Mouse (Mus musculus): ENCODE data around the gene Ptger4. TPM values are rescaled to one million over a fixed set of nuclear protein-coding genes. Genes with fewer than 3 reads are reported as not detected.

Ptger4 gene
- polyA plus RNA-seq, 1 experiment: 10.7 TPM

DNA sequence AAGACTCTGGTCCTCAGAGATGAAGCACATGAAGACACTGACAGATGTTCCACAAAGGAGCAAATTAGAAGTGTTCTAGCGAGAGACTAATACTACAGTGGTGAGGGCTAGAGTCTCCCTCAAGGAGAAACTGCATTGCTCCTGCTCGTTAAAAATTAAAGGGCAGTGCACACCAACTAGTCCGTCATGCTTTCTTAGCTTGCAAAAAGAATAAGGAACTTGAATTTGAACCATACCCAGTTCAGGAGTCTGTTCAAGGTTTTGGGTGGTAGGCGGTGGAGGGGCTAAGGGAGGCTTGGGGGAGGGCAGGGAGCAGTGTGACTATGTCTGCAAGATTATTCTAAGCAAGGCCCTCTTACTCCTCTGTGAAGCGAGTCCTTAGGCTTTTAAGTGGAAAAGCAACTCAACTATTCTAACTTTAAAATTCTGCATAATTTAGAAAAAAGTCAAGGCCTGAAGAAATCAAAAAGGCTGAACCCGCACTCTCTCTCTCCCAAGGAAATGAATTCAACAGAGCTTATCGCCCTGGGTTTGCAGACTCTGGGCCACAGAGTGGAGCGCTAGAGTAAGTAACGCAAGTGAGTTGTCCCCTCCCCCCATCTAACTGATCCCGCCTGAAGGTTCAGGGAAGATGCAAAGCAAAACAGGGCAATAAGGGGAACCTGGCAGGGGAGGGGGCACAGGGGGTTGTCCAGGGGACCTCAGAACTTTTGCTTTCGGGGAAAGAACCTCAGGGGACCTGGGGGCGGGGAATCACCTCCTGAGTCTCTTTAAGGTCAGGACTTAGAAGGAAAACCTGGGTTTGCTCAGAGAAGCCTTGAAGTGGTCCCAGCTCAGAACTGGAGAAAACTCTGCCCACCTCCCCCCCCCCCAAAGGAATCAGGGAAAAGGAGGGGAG is 2.4 kb downstream of the Ptger4 start:
- Histone ChIP-seq H3K4me3 (ENCODE audit: insufficient read depth, poor library complexity, severe bottlenecking) (peak overlapping the region; percentile 60), H3K79me2 (ENCODE audit: control insufficient read depth, insufficient read depth) (peaks cover 56% of the 10 kb centered on the region), H3ac (ENCODE audit: control insufficient read depth, insufficient read length, low read depth) (peak overlapping the region; percentile 73), H3K36me3 (ENCODE audit: control insufficient read depth, insufficient read depth) (no peaks in the 10 kb centered on the region), H3K79me3 (ENCODE audit: low read depth) (peaks cover 20% of the 10 kb centered on the region), H3K27me3 (ENCODE audit: control insufficient read depth, insufficient read depth, insufficient read length) (no peaks in the 10 kb centered on the region)
- TF ChIP-seq CEBPB (IDR thresholded peaks at IDR 0.05; ENCODE audit: low read depth) (no peak), MYOD1 (IDR thresholded peaks at IDR 0.05; ENCODE audit: control insufficient read depth, insufficient read length, low read depth) (no peak), MYOG (IDR thresholded peaks at IDR 0.05; ENCODE audit: control insufficient read depth, extremely low read depth, insufficient read length) (no peak), MAX (IDR thresholded peaks at IDR 0.05) (no peak), CTCF (IDR thresholded peaks at IDR 0.05; ENCODE audit: control insufficient read depth, insufficient read depth, insufficient read length) (no peak), FOSL1 (IDR thresholded peaks at IDR 0.05; ENCODE audit: insufficient read depth, low read length, poor library complexity, severe bottlenecking) (no peak), USF1 (IDR thresholded peaks at IDR 0.05; ENCODE audit: low read depth) (no peak)

DNA sequence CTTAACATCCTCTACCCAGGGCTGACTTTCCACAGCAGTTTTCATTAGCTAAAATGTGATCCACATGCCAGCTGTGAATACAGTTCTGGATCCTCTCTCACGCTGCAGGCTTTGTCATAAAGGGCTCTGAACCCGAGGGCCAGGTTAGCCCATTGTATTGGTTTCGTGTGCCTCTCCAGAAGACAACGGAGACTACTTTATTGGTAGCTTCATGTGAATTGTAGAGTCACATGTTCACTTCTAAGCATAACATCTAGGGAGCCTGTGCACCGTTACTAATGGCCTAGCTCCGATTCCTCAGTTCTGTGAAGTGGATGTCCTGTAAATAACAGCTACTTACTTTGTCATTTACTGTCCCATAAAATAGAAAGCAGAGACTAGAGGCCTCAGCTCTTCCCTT is 3.6 kb downstream of the Ptger4 start:
- H3K4me3 ChIP-seq (ENCODE audit: insufficient read depth, poor library complexity, severe bottlenecking): peak overlapping the region; percentile 60
- peaks cover 56% of the 10 kb centered on the region for H3K79me2 ChIP-seq (ENCODE audit: control insufficient read depth, insufficient read depth)
- TF ChIP-seq MYOG (IDR thresholded peaks at IDR 0.05; ENCODE audit: control insufficient read depth, extremely low read depth, insufficient read length): no peak
- TF ChIP-seq CTCF (IDR thresholded peaks at IDR 0.05; ENCODE audit: control insufficient read depth, insufficient read depth, insufficient read length): no peak
- no peak for TF ChIP-seq CEBPB (IDR thresholded peaks at IDR 0.05; ENCODE audit: low read depth)
- TF ChIP-seq USF1 (IDR thresholded peaks at IDR 0.05; ENCODE audit: low read depth): no peak
- TF ChIP-seq MYOD1 (IDR thresholded peaks at IDR 0.05; ENCODE audit: control insufficient read depth, insufficient read length, low read depth): no peak
- no peak for TF ChIP-seq MAX (IDR thresholded peaks at IDR 0.05)
- no peak for TF ChIP-seq FOSL1 (IDR thresholded peaks at IDR 0.05; ENCODE audit: insufficient read depth, low read length, poor library complexity, severe bottlenecking)
- H3K27me3 ChIP-seq (ENCODE audit: control insufficient read depth, insufficient read depth, insufficient read length): no peaks in the 10 kb centered on the region
- H3K79me3 ChIP-seq (ENCODE audit: low read depth): peaks cover 20% of the 10 kb centered on the region
- H3ac ChIP-seq (ENCODE audit: control insufficient read depth, insufficient read length, low read depth): peak overlapping the region; percentile 39
- peaks cover 4% of the 10 kb centered on the region for H3K36me3 ChIP-seq (ENCODE audit: control insufficient read depth, insufficient read depth)

DNA sequence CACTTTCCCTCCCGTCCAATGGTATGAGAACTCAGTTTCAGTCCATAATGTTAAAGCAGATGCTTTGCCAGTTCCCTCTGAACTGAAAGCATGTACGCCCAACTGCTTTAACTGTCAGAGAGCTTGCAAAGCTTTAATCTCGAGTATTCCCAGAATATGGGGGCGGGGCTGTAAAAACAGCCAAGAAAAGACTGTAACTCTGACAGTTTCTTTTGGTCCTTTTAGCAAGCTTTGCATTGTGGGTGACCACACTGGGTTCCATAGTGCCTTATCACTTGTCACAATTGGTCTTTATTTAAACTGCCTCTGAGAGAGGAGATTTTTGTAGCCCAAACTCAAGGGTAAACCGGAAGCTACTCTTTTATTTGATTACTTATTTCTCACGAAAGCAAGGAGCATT is 4.1 kb downstream of the Ptger4 start:
- H3ac ChIP-seq (ENCODE audit: control insufficient read depth, insufficient read length, low read depth): no peak overlapping the region
- no peaks in the 10 kb centered on the region for H3K27me3 ChIP-seq (ENCODE audit: control insufficient read depth, insufficient read depth, insufficient read length)
- TF ChIP-seq MAX (IDR thresholded peaks at IDR 0.05) (no peak), CEBPB (IDR thresholded peaks at IDR 0.05; ENCODE audit: low read depth) (no peak), FOSL1 (IDR thresholded peaks at IDR 0.05; ENCODE audit: insufficient read depth, low read length, poor library complexity, severe bottlenecking) (no peak), USF1 (IDR thresholded peaks at IDR 0.05; ENCODE audit: low read depth) (no peak), MYOD1 (IDR thresholded peaks at IDR 0.05; ENCODE audit: control insufficient read depth, insufficient read length, low read depth) (no peak), CTCF (IDR thresholded peaks at IDR 0.05; ENCODE audit: control insufficient read depth, insufficient read depth, insufficient read length) (no peak), MYOG (IDR thresholded peaks at IDR 0.05; ENCODE audit: control insufficient read depth, extremely low read depth, insufficient read length) (no peak)
- H3K36me3 ChIP-seq (ENCODE audit: control insufficient read depth, insufficient read depth): peaks cover 8% of the 10 kb centered on the region
- H3K4me3 ChIP-seq (ENCODE audit: insufficient read depth, poor library complexity, severe bottlenecking): no peak overlapping the region
- peaks cover 56% of the 10 kb centered on the region for H3K79me2 ChIP-seq (ENCODE audit: control insufficient read depth, insufficient read depth)
- H3K79me3 ChIP-seq (ENCODE audit: low read depth): peaks cover 20% of the 10 kb centered on the region

DNA sequence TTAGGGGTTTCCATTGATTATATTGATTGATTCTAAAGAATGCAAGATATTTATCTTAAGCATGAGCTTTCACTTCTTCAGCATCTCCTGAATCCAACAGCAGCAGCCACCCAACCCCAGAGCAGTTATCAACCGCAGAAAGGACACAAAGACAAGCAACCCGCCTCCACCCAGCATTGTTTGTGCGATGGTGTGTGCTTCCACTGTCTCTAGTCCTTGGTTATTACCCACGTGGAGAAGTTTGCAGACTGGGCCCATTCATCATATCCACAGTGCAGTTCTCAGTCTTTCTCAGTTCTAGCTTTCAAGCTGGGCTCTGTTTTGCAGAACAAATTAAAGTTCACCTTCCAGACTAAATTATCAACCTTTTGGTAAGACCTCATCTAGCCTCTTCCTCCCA is 4.6 kb downstream of the Ptger4 start:
- peaks cover 13% of the 10 kb centered on the region for H3K36me3 ChIP-seq (ENCODE audit: control insufficient read depth, insufficient read depth)
- H3ac ChIP-seq (ENCODE audit: control insufficient read depth, insufficient read length, low read depth): peak overlapping the region; percentile 41
- H3K27me3 ChIP-seq (ENCODE audit: control insufficient read depth, insufficient read depth, insufficient read length): no peaks in the 10 kb centered on the region
- H3K79me3 ChIP-seq (ENCODE audit: low read depth): peaks cover 20% of the 10 kb centered on the region
- peaks cover 56% of the 10 kb centered on the region for H3K79me2 ChIP-seq (ENCODE audit: control insufficient read depth, insufficient read depth)
- H3K4me3 ChIP-seq (ENCODE audit: insufficient read depth, poor library complexity, severe bottlenecking): no peak overlapping the region
- no peak for TF ChIP-seq CEBPB (IDR thresholded peaks at IDR 0.05; ENCODE audit: low read depth)
- no peak for TF ChIP-seq USF1 (IDR thresholded peaks at IDR 0.05; ENCODE audit: low read depth)
- TF ChIP-seq MAX (IDR thresholded peaks at IDR 0.05): no peak
- TF ChIP-seq FOSL1 (IDR thresholded peaks at IDR 0.05; ENCODE audit: insufficient read depth, low read length, poor library complexity, severe bottlenecking): no peak
- TF ChIP-seq MYOG (IDR thresholded peaks at IDR 0.05; ENCODE audit: control insufficient read depth, extremely low read depth, insufficient read length): no peak
- no peak for TF ChIP-seq MYOD1 (IDR thresholded peaks at IDR 0.05; ENCODE audit: control insufficient read depth, insufficient read length, low read depth)
- no peak for TF ChIP-seq CTCF (IDR thresholded peaks at IDR 0.05; ENCODE audit: control insufficient read depth, insufficient read depth, insufficient read length)

DNA sequence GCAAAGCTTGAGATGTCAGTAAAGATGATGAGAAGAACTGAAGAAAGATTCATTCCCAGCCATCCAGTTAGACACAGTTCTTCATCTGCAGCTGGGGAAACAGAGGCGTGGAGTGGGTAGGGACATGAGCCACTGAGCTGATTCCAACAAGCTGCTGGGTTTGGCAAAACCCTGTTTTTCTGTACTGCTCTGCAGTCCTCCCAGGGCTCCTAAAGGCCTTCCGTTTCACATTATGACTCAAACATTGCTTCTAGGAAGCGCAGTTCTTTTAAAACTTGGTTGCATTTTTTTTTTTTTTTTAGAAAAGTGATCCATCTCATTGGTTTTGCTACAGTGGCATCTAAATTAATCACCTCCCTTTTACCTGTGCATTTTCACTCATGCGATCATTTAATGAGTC is 5.4 kb downstream of the Ptger4 start:
- peaks cover 17% of the 10 kb centered on the region for H3K36me3 ChIP-seq (ENCODE audit: control insufficient read depth, insufficient read depth)
- peaks cover 52% of the 10 kb centered on the region for H3K79me2 ChIP-seq (ENCODE audit: control insufficient read depth, insufficient read depth)
- no peaks in the 10 kb centered on the region for H3K27me3 ChIP-seq (ENCODE audit: control insufficient read depth, insufficient read depth, insufficient read length)
- H3K4me3 ChIP-seq (ENCODE audit: insufficient read depth, poor library complexity, severe bottlenecking): no peak overlapping the region
- TF ChIP-seq USF1 (IDR thresholded peaks at IDR 0.05; ENCODE audit: low read depth) (no peak), MYOD1 (IDR thresholded peaks at IDR 0.05; ENCODE audit: control insufficient read depth, insufficient read length, low read depth) (no peak), CTCF (IDR thresholded peaks at IDR 0.05; ENCODE audit: control insufficient read depth, insufficient read depth, insufficient read length) (no peak), CEBPB (IDR thresholded peaks at IDR 0.05; ENCODE audit: low read depth) (no peak), FOSL1 (IDR thresholded peaks at IDR 0.05; ENCODE audit: insufficient read depth, low read length, poor library complexity, severe bottlenecking) (no peak), MAX (IDR thresholded peaks at IDR 0.05) (no peak), MYOG (IDR thresholded peaks at IDR 0.05; ENCODE audit: control insufficient read depth, extremely low read depth, insufficient read length) (no peak)
- no peak overlapping the region for H3ac ChIP-seq (ENCODE audit: control insufficient read depth, insufficient read length, low read depth)
- H3K79me3 ChIP-seq (ENCODE audit: low read depth): peaks cover 18% of the 10 kb centered on the region

All from C2C12 (cell line).